Mouse (Mus musculus) myocyte (in vitro differentiated cells): ENCODE results near the gene Psd. TPM values are rescaled to one million over a fixed set of nuclear protein-coding genes. Genes with fewer than 3 reads are reported as not detected.

Experiments used
- H3K27me3 ChIP-seq: one replicate; pipeline ENCODE4 v1.6.1; 2011; ENCODE audit not compliant: control insufficient read depth, insufficient read depth, insufficient read length
- H3K36me3 ChIP-seq: one replicate; pipeline ENCODE4 v1.6.1; 2011; ENCODE audit not compliant: control insufficient read depth, insufficient read depth
- H3K4me2 ChIP-seq: one replicate; pipeline ENCODE4 v1.6.1; 2011; ENCODE audit warnings: low read depth, control low read depth
- H3K4me3 ChIP-seq: one replicate; pipeline ENCODE4 v1.5.1; 2011; ENCODE audit warnings: mild to moderate bottlenecking, control low read depth, moderate library complexity
- H3K79me2 ChIP-seq: one replicate; pipeline ENCODE4 v1.6.1; 2011; ENCODE audit not compliant: control insufficient read depth, insufficient read depth
- H3ac ChIP-seq: one replicate; pipeline ENCODE4 v1.6.1; 2011; ENCODE audit not compliant: control insufficient read depth, insufficient read length
- CEBPB ChIP-seq: IDR thresholded peaks from 2 replicates; pipeline ENCODE4 v1.6.1; 2011; ENCODE audit warnings: mild to moderate bottlenecking, moderate library complexity; ENCODE audit not compliant: poor library complexity, insufficient read depth, severe bottlenecking
- E2F4 ChIP-seq: IDR thresholded peaks from one replicate; pipeline ENCODE4 v1.6.1; 2011; ENCODE audit warnings: mild to moderate bottlenecking, control low read depth, moderate library complexity; ENCODE audit not compliant: insufficient read depth
- MAX ChIP-seq: IDR thresholded peaks from one replicate; pipeline ENCODE4 v1.6.1; 2011; ENCODE audit warnings: low read depth, mild to moderate bottlenecking, control low read depth
- MYOD1 ChIP-seq, 3 experiments: IDR thresholded peaks; one replicate each; pipeline ENCODE4 v1.6.1; 2011; ENCODE audit warnings: control low read depth in 2 of 3, low read depth in 2 of 3, mild to moderate bottlenecking in 2 of 3, moderate library complexity in 1 of 3; ENCODE audit not compliant: insufficient read length in 2 of 3, control insufficient read depth in 1 of 3
- MYOG ChIP-seq, 3 experiments: IDR thresholded peaks; one replicate each; pipeline ENCODE4 v1.6.1; 2011; ENCODE audit warnings: control low read depth in 2 of 3, low read depth in 2 of 3, mild to moderate bottlenecking in 2 of 3; ENCODE audit not compliant: insufficient read length in 2 of 3, control insufficient read depth in 1 of 3, insufficient read depth in 1 of 3
- POLR2A ChIP-seq: IDR thresholded peaks from one replicate; pipeline ENCODE4 v1.6.1; 2011; ENCODE audit warnings: low read depth, mild to moderate bottlenecking, control low read depth, moderate library complexity; ENCODE audit not compliant: insufficient read length
- POLR2AphosphoS2 ChIP-seq: IDR thresholded peaks from one replicate; pipeline ENCODE4 v1.6.1; 2011; ENCODE audit warnings: low read depth, control low read depth; ENCODE audit not compliant: insufficient read length
- REST ChIP-seq: IDR thresholded peaks from one replicate; pipeline ENCODE4 v1.6.1; 2011; ENCODE audit warnings: mild to moderate bottlenecking, control low read depth, moderate library complexity; ENCODE audit not compliant: insufficient read depth, insufficient read length
- SRF ChIP-seq: IDR thresholded peaks from one replicate; pipeline ENCODE4 v1.6.1; 2011; ENCODE audit warnings: low read depth; ENCODE audit not compliant: control insufficient read depth, insufficient read length
- TCF12 ChIP-seq: IDR thresholded peaks from one replicate; pipeline ENCODE4 v1.6.1; 2011; ENCODE audit warnings: mild to moderate bottlenecking, control low read depth; ENCODE audit not compliant: poor library complexity, insufficient read depth, severe bottlenecking
- TCF3 ChIP-seq: IDR thresholded peaks from one replicate; pipeline ENCODE4 v1.6.1; 2011; ENCODE audit warnings: low read depth, control low read depth; ENCODE audit not compliant: insufficient read length
- USF1 ChIP-seq: IDR thresholded peaks from one replicate; pipeline ENCODE4 v1.6.1; 2011; ENCODE audit warnings: low read depth, mild to moderate bottlenecking, control low read depth, moderate library complexity
- polyA plus RNA-seq: library from polyadenylated mRNA; unstranded; fragments of >200 nt; fragmentation: generic; extraction: Trizol; gene quantifications from one replicate; pipeline ENCODE4 v1.2.1, GENCODE M21; 2012; ENCODE audit warnings: missing spikeins

Gene Psd
- polyA plus RNA-seq, 1 experiment = 11.7 TPM

GRCm38 (mm10) chr19:46328081-46329030, 1.4 kb upstream of the Psd start, which contains the start of gene Fbxl15:
Fbxl15 (plus strand) TSS chr19:46328184.
- Histone ChIP-seq H3K4me2 (peak within 1 kb of the TSS; percentile 87), H3ac (peak within 1 kb of the TSS; percentile 27), H3K79me2 (no peaks in the 10 kb centered on the region), H3K4me3 (peak within 1 kb of the TSS; percentile 77), H3K27me3 (peaks cover 14% of the 10 kb centered on the region), H3K36me3 (no peaks in the 10 kb centered on the region)
- no peak for TF ChIP-seq MAX
- no peak for TF ChIP-seq TCF12
- no peak for TF ChIP-seq USF1
- TF ChIP-seq SRF = no peak
- TF ChIP-seq TCF3 = no peak
- TF ChIP-seq POLR2AphosphoS2 = peak; percentile 73
- peak in 2 of 3 experiments; percentile 37 to 75 for TF ChIP-seq MYOD1 (IDR thresholded peaks at IDR 0.05; ENCODE audit: control insufficient read depth in 1 of 3, insufficient read length in 2 of 3, low read depth in 2 of 3)
- peak; percentile 81 for TF ChIP-seq POLR2A
- TF ChIP-seq REST = no peak
- peak in 2 of 3 experiments; percentile 43 to 66 for TF ChIP-seq MYOG (IDR thresholded peaks at IDR 0.05; ENCODE audit: control insufficient read depth in 1 of 3, insufficient read depth in 1 of 3, insufficient read length in 2 of 3, low read depth in 2 of 3)
- TF ChIP-seq CEBPB = no peak
- no peak for TF ChIP-seq E2F4

DNA sequence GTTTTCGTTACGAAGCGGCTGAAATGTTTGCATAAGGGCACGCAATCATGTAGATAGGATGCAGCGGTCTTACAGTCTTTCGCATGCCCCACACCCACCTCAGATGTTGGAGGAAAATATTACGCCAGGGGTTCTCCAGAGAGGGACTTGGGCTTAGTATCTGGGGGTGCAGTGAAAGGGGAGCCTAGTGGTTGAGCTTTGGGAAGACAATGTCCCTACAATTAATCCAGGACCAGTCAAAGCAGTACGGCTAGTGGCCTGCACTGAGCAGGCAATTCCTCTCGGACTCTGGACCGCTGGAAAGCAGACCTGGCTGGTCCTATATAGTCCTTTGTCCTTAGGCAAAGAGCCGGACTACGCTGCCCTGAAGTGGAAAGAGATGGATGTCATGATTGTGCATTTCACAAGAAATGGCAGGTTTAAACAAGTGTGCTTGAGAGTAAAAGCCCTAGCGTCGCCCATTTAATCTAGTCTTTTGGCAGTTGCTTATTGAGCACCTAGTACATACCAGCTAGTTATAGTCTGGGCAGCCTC, 642 bp upstream of the Psd start:
- H3K4me2 ChIP-seq = peak overlapping the region; percentile 69
- no peaks in the 10 kb centered on the region for H3K36me3 ChIP-seq
- peak overlapping the region; percentile 77 for H3K4me3 ChIP-seq
- H3K27me3 ChIP-seq = peaks cover 22% of the 10 kb centered on the region
- no peaks in the 10 kb centered on the region for H3K79me2 ChIP-seq
- H3ac ChIP-seq = peak overlapping the region; percentile 27
- no peak for TF ChIP-seq POLR2AphosphoS2
- TF ChIP-seq USF1 = no peak
- TF ChIP-seq MYOD1 (IDR thresholded peaks at IDR 0.05; ENCODE audit: control insufficient read depth in 1 of 3, insufficient read length in 2 of 3, low read depth in 2 of 3) = no peak
- no peak for TF ChIP-seq POLR2A
- TF ChIP-seq TCF3 = no peak
- TF ChIP-seq E2F4 = no peak
- TF ChIP-seq MAX = no peak
- TF ChIP-seq MYOG (IDR thresholded peaks at IDR 0.05; ENCODE audit: control insufficient read depth in 1 of 3, insufficient read depth in 1 of 3, insufficient read length in 2 of 3, low read depth in 2 of 3) = no peak
- no peak for TF ChIP-seq CEBPB
- TF ChIP-seq REST = no peak
- no peak for TF ChIP-seq TCF12
- no peak for TF ChIP-seq SRF

GRCm38 (mm10) chr19:46326019-46326755, 769 bp downstream of the Psd start:
- H3ac ChIP-seq = no peak overlapping the region
- H3K4me2 ChIP-seq = peak overlapping the region; percentile 69
- no peaks in the 10 kb centered on the region for H3K36me3 ChIP-seq
- no peak overlapping the region for H3K4me3 ChIP-seq
- no peaks in the 10 kb centered on the region for H3K79me2 ChIP-seq
- no peak for TF ChIP-seq TCF3
- no peak for TF ChIP-seq REST
- no peak for TF ChIP-seq USF1
- no peak for TF ChIP-seq POLR2AphosphoS2
- TF ChIP-seq TCF12 = no peak
- no peak for TF ChIP-seq MYOD1 (IDR thresholded peaks at IDR 0.05; ENCODE audit: control insufficient read depth in 1 of 3, insufficient read length in 2 of 3, low read depth in 2 of 3)
- no peak for TF ChIP-seq MAX
- no peak for TF ChIP-seq E2F4
- no peak for TF ChIP-seq CEBPB
- TF ChIP-seq POLR2A = no peak
- TF ChIP-seq MYOG (IDR thresholded peaks at IDR 0.05; ENCODE audit: control insufficient read depth in 1 of 3, insufficient read depth in 1 of 3, insufficient read length in 2 of 3, low read depth in 2 of 3) = no peak
- no peak for TF ChIP-seq SRF
- H3K27me3 ChIP-seq = peaks cover 28% of the 10 kb centered on the region

GRCm38 (mm10) chr19:46324918-46325317, 2.0 kb downstream of the Psd start:
- TF ChIP-seq MYOD1 (IDR thresholded peaks at IDR 0.05; ENCODE audit: control insufficient read depth in 1 of 3, insufficient read length in 2 of 3, low read depth in 2 of 3) = no peak
- TF ChIP-seq POLR2AphosphoS2 = no peak
- TF ChIP-seq E2F4 = no peak
- no peak for TF ChIP-seq TCF12
- TF ChIP-seq SRF = no peak
- no peak for TF ChIP-seq USF1
- no peak for TF ChIP-seq MYOG (IDR thresholded peaks at IDR 0.05; ENCODE audit: control insufficient read depth in 1 of 3, insufficient read depth in 1 of 3, insufficient read length in 2 of 3, low read depth in 2 of 3)
- TF ChIP-seq CEBPB = no peak
- no peak for TF ChIP-seq POLR2A
- no peak for TF ChIP-seq TCF3
- TF ChIP-seq REST = no peak
- TF ChIP-seq MAX = no peak
- no peaks in the 10 kb centered on the region for H3K36me3 ChIP-seq
- H3ac ChIP-seq = no peak overlapping the region
- no peak overlapping the region for H3K4me2 ChIP-seq
- H3K27me3 ChIP-seq = peaks cover 34% of the 10 kb centered on the region
- no peak overlapping the region for H3K4me3 ChIP-seq
- H3K79me2 ChIP-seq = no peaks in the 10 kb centered on the region
